Mouse (Mus musculus): ENCODE measurements around the gene Adarb2.

GRCm38 (mm10) chr13:8608040-8608439, 405.4 kb downstream of the Adarb2 start:
- TF ChIP-seq POLR2A (IDR thresholded peaks at IDR 0.05; ENCODE audit: low read depth, low read length) (no peak), CTCF (IDR thresholded peaks at IDR 0.05; ENCODE audit: extremely low read depth, insufficient read length, insufficient replicate concordance, low read depth, low read length) (no peak)
